In the genomic region with DNA sequence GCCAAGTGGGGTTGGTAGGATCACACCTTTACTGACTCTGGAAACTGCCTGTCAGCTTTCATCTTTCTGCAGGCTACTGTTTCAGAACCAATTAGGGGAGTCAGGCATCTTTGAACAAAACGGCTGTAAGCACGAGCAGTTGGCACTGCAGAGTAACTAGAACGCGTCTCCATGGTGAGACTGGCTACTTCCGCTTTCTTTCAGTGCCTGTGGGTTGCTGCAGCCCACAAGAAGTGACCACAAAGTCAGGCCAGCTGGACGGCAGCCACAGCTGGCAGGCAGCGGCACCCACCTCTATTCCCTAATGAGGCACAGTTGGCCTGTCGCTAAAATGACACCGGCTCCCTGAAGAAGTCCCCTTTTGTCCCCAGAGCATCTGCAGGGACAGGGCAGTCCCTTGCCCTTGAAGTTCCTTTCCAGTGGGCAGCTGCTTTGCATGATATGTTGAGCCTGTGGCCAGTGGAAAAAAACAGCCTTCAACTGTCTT, we compare ENCODE assay signal across 8 mouse cellular contexts.
DNase-seq lines count a peak whose midpoint lies in the region; ATAC-seq lines count a peak whose summit lies in the region.

No protein-coding gene starts in this region.

- peak overlapping the region; percentile 16; the same call in 1 of the 2 replicates for H3K27ac ChIP-seq in forebrain, embryonic 14.5 days (ENCODE audit: low read depth, low read length)
- H3K27ac ChIP-seq in forebrain, embryonic 12.5 days: no peak overlapping the region
- H3K27ac ChIP-seq in forebrain, embryonic 16.5 days (ENCODE audit: low read length): peak overlapping the region; percentile 77
- peak overlapping the region; percentile 41; the same call in 1 of the 2 replicates for H3K27ac ChIP-seq in liver, embryonic 15.5 days (replicated peaks)

- H3K4me2 ChIP-seq in forebrain, embryonic 14.5 days (ENCODE audit: low read length): no peak overlapping the region
- H3K4me2 ChIP-seq in forebrain, embryonic 12.5 days: no peak overlapping the region
- peak overlapping the region; percentile 8; the same call in 1 of the 2 replicates for H3K4me2 ChIP-seq in forebrain, embryonic 16.5 days (ENCODE audit: low read length)
- H3K4me2 ChIP-seq in liver, embryonic 15.5 days: peak overlapping the region; percentile 33; the same call in 1 of the 2 replicates

- no peaks in the 10 kb centered on the region for H3K36me3 ChIP-seq in forebrain, embryonic 14.5 days (ENCODE audit: control insufficient read depth, insufficient read depth, low read length)
- no peaks in the 10 kb centered on the region for H3K36me3 ChIP-seq in forebrain, embryonic 12.5 days (replicated peaks)
- H3K36me3 ChIP-seq in forebrain, embryonic 16.5 days (ENCODE audit: control insufficient read depth, insufficient read depth): no peaks in the 10 kb centered on the region
- no peaks in the 10 kb centered on the region for H3K36me3 ChIP-seq in liver, embryonic 15.5 days (replicated peaks)

- H3K27me3 ChIP-seq in forebrain, embryonic 14.5 days (replicated peaks; ENCODE audit: control insufficient read depth, insufficient read depth, low read length): no peaks in the 10 kb centered on the region
- H3K27me3 ChIP-seq in forebrain, embryonic 12.5 days: peaks cover under 1% of the 10 kb centered on the region; the same call in 1 of the 2 replicates
- H3K27me3 ChIP-seq in forebrain, embryonic 16.5 days (replicated peaks; ENCODE audit: control insufficient read depth, insufficient read depth, low read length): no peaks in the 10 kb centered on the region
- H3K27me3 ChIP-seq in liver, embryonic 15.5 days: no peaks in the 10 kb centered on the region

- H3K4me1 ChIP-seq in forebrain, embryonic 14.5 days (ENCODE audit: control insufficient read depth, insufficient read depth, low read length): 0 out of 2 replicates have a peak, but pooled peaks cover 4% of the 10 kb centered on the region
- peaks cover 9% of the 10 kb centered on the region; the same call in 1 of the 2 replicates for H3K4me1 ChIP-seq in forebrain, embryonic 12.5 days
- H3K4me1 ChIP-seq in forebrain, embryonic 16.5 days (replicated peaks; ENCODE audit: control insufficient read depth, insufficient read depth, low read length): peaks cover 11% of the 10 kb centered on the region
- H3K4me1 ChIP-seq in liver, embryonic 15.5 days (replicated peaks): no peaks in the 10 kb centered on the region

- peak; percentile 69 for DNase-seq in forebrain, embryonic 14.5 days (ENCODE audit: low spot score)
- DNase-seq in MEL-GATA-1-ER (ENCODE audit: extremely low read depth, low read depth): peak; percentile 76
- peak; percentile 15 to 24 for DNase-seq in kidney, adult 8-10 months
- DNase-seq in ovary, postnatal 14 days (ENCODE audit: low spot score): peak; percentile 27

- no peak overlapping the region for H3K4me3 ChIP-seq in forebrain, embryonic 14.5 days (ENCODE audit: low read depth, low read length)
- no peak overlapping the region for H3K4me3 ChIP-seq in forebrain, embryonic 12.5 days (replicated peaks)
- H3K4me3 ChIP-seq in forebrain, embryonic 16.5 days (replicated peaks; ENCODE audit: low read length): no peak overlapping the region
- no peak overlapping the region for H3K4me3 ChIP-seq in liver, embryonic 15.5 days (replicated peaks)

- no peaks in the 10 kb centered on the region for H3K9me3 ChIP-seq in forebrain, embryonic 14.5 days (replicated peaks; ENCODE audit: control insufficient read depth, low read length)
- no peaks in the 10 kb centered on the region for H3K9me3 ChIP-seq in forebrain, embryonic 12.5 days
- no peaks in the 10 kb centered on the region for H3K9me3 ChIP-seq in forebrain, embryonic 16.5 days (ENCODE audit: control insufficient read depth, low read length)
- H3K9me3 ChIP-seq in liver, embryonic 15.5 days (replicated peaks): no peaks in the 10 kb centered on the region

- 49% methylated on average over 9 of the region's 9 CpGs for WGBS in forebrain, embryonic 14.5 days
- WGBS in forebrain, embryonic 12.5 days: 53% methylated on average over 9 of the region's 9 CpGs
- WGBS in forebrain, embryonic 16.5 days: 22% methylated on average over 9 of the region's 9 CpGs
- WGBS in liver, embryonic 15.5 days (ENCODE audit: insufficient replicate concordance): 11% methylated on average over 9 of the region's 9 CpGs

- peak; percentile 50 for ATAC-seq in forebrain, embryonic 14.5 days
- ATAC-seq in forebrain, embryonic 12.5 days (ENCODE audit: low FRiP score): no peak
- peak; percentile 76 for ATAC-seq in forebrain, embryonic 16.5 days
- ATAC-seq in liver, embryonic 15.5 days (ENCODE audit: insufficient read depth): no peak
- ATAC-seq in activated CD4-positive, CD25-positive, alpha-beta regulatory T cell, adult 4 months: no peak

- no peak overlapping the region for H3K9ac ChIP-seq in forebrain, embryonic 14.5 days (ENCODE audit: low read length)
- no peak overlapping the region for H3K9ac ChIP-seq in forebrain, embryonic 12.5 days
- no peak overlapping the region for H3K9ac ChIP-seq in forebrain, embryonic 16.5 days (replicated peaks; ENCODE audit: low read depth, low read length)
- no peak overlapping the region for H3K9ac ChIP-seq in liver, embryonic 15.5 days

Comparison
In these comparisons a context has a peak if more than half of its experiments do, and no peak if none do; other contexts are left out.
1. ATAC-seq: peak in forebrain, embryonic 14.5 days (single experiment) and forebrain, embryonic 16.5 days (single experiment); none in forebrain, embryonic 12.5 days (single experiment), liver, embryonic 15.5 days (single experiment) and activated CD4-positive, CD25-positive, alpha-beta regulatory T cell, adult 4 months (single experiment).
2. H3K4me2 ChIP-seq: peak in forebrain, embryonic 16.5 days (single experiment) and liver, embryonic 15.5 days (single experiment); none in forebrain, embryonic 14.5 days (single experiment) and forebrain, embryonic 12.5 days (single experiment).
3. DNase-seq: peak in every context shown above with its lines; median percentile 76 in MEL-GATA-1-ER; 69 in forebrain, embryonic 14.5 days; 27 in ovary, postnatal 14 days; 20 in kidney, adult 8-10 months.